Mouse (Mus musculus) layer of hippocampus, adult 9-10 months (tissue): Measurements from ENCODE around the gene Mfsd4b3.
"Not testable (repeated sequence)": the region's sequence is repeated elsewhere in the genome, so short reads cannot be mapped to it uniquely, and the experiment has no call there.

Experiments
- DNase-seq: peaks from one replicate; pipeline ENCODE4 v3.0.0; 2022; ENCODE audit warnings: low spot score

Mfsd4b3 gene

DNA sequence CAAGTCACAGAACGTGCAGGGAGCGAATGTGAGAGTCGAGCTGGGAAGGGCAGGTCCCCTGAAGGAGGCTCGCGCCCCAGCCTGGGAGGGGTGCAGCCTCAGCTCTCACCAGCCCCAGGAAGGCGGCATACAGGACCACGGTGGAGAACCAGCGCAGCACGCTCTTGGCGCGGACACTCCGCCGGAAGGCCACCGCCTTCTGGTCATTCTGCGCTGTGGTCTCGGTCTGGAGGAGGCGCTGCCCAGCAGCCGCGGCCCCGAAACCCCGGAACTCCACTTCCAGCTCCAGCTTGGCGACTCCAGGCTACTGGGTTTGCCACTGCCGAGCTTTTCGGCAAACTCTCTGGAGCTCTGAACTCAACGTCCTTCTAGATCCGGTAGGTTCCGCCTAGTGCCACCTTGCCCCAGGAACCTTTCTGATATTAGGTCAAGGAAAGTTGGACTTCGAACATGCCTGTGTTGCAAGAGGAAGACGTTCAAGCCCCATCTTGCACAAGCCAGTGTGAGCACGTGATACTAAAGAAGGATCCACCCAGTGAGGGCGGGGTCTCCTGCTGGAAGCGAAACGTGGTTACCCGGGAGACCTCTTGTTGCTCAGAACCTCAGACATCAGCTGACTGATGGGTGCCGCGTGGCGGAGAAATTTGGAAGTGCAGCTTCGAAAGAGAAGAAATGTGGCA lies at the start of gene Mfsd4b3:
TSS of gene Mfsd4b3 (minus strand) at position 393 of the 680 bp plus-strand sequence.
- peak; percentile 93 for DNase-seq

DNA sequence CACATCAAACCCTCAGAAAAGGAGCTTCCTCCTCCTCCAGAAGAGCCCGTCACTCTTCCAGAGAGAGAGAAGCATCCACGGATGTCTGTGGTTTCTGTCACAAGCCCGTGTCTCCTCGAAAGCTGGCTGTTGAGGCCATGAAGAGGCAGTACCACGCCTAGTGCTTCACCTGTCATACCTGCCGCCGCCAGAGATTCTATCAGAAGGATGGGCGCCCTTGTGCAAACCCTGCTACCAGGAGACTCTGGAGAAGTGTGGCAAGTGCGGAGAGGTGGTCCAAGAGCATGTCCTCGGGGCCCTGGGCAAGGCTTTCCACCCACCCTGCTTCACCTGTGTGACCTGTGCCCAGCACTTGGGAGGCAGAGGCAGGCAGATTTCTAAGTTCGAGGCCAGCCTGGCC lies 49.6 kb upstream of the Mfsd4b3 start:
- no peak for DNase-seq

DNA sequence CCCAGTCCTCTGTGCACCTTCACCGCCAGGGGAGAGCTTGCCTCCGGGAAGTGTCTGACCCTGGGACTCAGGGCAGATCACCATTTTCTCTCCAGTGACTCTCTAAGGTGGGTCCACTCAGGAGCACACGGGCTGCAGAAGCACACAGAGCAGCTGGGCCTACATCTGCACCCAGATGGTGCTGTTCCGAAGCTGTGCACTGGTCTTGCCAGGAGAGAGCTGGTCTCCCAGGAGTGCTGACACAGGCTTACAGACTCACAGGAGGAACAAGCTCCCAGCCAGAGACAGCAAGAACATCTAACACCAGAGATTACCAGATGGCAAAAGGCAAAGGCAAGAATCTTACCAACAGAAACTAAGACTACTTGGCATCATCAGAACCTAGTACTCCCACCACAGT lies 48.9 kb upstream of the Mfsd4b3 start:
- DNase-seq: not testable (repeated sequence)

DNA sequence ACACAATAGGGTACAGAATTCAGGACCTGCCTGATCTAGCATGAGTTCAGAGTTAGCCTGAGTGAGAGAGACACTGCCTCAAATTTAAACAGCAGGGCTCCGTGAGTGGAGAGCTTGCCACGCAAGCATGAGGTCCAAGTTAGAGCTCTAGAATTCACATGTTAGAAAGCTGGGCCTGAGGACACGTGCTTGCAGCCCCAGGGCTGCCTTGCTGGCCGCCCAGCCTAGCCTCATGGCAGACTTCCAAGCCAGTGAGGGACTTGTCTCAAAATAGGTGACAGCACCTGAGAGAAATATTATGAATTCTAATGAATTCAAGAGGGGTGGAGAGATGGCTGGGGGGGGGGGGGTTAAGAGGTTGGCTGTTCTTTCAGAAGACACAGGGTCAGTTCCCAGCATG lies 48.0 kb upstream of the Mfsd4b3 start:
- DNase-seq: no peak

DNA sequence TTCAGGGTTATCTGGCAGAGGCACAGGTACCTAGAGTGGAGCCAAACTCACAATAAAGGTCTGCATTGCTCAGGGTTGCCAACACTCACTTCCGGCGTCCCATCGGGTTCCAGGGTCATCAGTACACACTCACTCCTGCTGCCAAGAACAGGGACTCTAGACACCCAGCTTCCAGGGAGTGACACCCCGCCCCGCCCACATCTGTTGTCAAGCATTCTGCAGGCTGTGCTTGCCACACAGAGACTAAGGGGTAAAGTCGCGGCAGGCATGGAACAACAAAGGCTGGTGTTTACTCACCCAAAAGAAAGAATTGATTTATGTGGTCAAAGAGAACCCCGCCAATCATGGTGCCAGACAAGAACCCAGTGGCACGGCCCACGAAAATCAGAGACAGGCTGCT lies 47.0 kb upstream of the Mfsd4b3 start:
- DNase-seq: no peak

DNA sequence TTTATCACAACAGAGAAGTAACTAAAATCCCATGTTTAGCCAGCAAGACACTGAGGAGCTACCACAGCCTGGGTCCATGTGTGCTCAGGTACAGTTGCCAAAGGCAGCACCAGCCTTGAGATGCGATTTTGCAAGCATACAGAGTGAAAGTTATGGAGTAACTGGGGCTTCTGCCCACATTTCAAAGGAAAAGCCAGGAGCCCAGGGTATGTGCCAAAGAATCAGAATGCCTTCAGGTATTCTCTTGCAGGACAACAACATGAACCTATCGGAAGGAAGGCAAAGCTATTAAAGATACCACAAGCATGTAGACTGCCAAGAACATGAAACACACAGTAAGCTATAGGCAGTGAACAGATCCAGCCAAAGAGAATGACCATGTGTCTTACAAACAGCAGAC lies 40.8 kb upstream of the Mfsd4b3 start:
- no peak for DNase-seq

DNA sequence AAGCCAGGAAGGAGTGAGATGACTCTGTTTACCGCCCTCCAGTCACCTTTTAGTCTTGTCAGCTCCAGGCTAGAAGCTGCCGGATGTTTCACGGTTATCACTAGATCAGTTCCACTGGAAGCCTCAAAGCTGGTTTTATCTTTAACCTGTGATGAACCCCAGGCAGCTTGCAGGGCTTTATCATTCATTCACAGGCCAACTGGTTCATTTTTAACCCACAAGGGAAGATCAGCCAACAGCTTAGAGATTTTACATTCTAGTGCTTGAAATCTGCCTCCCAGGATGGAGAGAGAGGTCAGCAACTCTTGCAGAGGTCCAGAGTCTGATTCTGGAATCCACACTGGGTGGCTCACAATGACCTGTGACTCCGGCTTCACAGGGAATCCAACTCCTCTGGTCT lies 31.2 kb upstream of the Mfsd4b3 start:
- no peak for DNase-seq

DNA sequence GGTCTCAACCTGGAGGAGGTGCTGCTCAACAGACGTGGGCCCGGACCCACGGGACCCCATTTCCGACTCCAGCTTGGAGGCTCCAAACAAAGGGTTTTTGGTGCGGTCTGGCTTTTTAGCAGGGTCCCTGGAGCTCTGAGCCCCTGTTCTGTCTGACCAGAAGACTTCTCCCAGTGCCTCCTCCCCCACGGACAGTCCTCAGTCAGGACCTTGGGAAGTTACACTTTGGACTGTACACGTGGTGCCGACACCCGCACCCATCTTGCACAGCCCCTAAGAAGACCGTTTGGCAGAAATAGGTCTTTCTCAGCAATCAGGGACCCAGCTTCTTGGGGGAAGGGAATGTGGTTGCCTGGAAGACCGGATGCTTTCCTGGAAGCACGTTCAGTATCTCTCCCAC lies 26.5 kb upstream of the Mfsd4b3 start, which contains the start of gene Mfsd4b5:
TSS of gene Mfsd4b5 (minus strand) at position 181 of the 400 bp plus-strand sequence.
- DNase-seq: no peak

DNA sequence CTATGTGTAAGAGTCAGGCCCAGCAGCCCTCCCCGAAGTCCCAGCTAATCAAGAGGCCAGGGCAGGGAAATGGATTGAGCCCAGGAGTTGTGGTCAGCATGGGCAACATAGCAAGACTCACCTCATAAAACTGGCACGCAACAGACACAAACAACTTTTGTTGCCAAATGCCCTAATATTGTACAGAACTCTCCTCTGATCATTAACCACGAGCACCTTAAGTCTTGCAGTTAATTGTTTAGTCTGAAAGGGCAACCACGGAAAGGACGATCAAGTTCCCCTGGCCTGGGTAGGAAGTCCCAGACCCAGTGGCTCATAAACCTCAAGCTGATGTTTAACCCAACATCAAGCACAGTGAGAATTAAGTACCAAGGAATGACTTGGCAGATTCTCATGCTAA lies 22.7 kb upstream of the Mfsd4b3 start:
- no peak for DNase-seq

DNA sequence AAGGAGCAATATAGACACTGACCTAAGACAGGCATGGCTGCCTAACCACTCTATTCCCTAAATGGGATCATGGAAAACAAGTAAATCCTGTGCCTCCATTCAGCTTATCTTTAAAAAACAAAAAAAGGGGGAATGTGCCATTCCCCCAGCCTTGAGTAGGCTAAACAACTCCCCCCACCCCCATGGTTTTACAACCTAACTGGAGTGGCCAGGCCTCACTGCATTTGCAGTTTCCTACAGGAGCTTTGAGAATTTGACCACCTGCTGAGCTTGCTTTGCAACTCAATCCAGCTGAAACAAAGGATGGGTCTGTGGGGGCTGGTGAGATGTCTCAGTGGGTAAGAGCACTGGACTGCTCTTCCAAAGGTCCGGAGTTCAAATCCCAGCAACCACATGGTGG lies 18.3 kb upstream of the Mfsd4b3 start:
- no peak for DNase-seq

DNA sequence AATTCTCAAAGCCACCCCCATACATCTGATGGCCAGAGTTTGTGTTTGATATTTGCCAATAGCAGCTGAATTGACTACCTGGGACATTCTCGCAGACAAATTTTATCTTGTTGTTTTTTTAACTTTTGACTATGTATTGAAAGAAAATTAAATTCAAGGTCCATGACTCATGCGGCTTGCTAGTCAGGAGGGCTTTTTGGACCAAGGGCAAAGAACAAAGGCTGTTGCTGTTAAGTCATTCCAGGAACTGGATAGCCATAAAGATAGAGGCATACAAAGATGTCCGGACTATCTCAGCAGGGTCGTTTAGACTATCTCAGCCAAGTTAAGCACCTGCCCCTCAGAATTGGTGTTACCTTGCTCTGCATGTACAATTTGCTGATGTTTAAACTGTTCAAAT lies 17.4 kb upstream of the Mfsd4b3 start:
- no peak for DNase-seq

DNA sequence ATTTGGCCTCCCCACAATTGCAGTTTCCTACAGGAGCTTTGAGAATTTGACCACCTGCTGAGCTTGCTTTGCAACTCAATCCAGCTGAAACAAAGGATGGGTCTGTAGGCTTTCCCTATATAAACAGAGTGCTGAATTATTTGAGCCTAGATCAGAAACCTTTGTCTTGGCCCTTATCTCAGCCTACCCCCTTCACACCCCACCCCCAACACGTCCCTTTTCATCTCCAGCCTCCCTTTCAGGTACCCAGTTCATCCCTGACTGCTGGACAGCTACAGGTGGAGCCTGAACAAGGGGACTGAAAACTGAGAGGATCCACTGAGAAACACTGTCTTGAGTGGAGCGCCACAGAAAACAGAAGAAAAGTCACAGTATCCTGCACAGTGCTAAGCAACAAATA lies 15.8 kb upstream of the Mfsd4b3 start:
- DNase-seq: no peak

DNA sequence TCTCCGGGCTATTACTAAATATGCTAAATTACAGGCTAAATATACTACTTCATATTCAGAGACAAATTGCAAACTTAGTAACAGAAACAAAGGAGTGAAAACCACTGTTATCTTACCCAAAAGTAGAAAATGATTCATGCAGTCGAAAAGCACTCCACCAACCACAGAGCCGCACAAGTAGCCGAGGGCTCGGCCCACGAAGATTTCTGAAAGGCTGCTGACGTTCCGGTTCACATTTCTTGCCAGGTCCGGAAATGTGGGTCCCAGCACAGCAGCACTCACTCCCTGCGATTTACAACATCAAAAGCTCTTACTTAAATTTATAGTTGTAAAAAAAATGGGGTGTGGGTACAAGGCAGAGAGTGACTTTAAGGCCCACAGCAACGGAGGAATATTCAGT lies 15.0 kb upstream of the Mfsd4b3 start:
- no peak for DNase-seq

DNA sequence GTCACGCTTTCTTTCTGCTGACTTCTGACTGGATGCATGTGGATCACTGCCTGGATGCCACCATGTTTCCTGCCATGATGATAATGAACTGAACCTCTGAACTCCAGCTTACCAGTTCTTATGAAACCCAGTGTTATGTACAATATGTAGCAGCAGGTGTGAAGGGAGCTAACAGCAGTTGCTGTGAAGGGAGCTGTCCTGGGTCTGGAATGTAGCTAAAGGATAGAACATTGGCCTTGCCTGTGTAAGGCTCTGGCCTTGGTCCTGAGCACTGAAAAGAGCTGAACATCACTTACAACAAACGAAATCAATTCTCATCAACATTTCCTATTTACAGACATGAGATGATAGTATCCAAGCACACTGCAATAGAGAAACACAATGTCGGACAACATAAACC lies 7.6 kb upstream of the Mfsd4b3 start:
- no peak for DNase-seq

DNA sequence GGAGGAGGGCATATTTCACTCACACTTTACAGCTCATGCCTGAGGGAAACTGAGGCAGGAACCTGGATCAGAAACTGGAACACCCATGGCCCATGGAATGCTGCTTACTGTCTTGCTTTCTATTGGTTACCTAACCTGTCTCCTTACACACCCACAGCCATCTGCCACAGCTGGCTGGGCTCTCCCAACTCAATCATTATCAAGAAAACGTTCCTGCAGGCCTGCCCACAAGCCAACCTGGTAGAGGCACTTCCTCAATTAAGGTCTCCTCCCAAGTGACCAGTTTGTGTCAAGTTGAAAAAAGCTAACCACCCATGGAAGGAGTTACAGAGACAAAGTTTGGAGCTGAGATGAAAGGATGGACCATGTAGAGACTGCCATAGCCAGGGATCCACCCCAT lies 2.0 kb upstream of the Mfsd4b3 start:
- no peak for DNase-seq

DNA sequence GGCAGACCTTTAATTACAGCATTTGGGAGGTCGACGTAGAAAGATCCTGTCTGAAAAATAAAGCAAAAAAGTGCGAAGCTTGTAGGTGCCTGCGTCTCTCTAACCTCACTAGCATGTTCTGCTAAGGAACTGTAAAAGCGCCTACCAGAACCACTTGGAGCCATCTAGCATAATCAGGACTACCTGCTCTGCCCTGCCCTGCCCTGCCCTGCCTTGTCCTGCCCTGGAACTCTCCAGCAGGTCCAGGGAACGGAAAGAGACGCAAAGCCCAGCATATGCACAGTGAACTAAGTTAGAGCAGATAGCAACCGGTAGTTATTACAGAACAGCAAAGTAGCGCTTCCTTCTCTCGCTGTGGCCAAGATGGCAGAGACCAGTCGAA lies 479 bp upstream of the Mfsd4b3 start:
- DNase-seq: no peak

DNA sequence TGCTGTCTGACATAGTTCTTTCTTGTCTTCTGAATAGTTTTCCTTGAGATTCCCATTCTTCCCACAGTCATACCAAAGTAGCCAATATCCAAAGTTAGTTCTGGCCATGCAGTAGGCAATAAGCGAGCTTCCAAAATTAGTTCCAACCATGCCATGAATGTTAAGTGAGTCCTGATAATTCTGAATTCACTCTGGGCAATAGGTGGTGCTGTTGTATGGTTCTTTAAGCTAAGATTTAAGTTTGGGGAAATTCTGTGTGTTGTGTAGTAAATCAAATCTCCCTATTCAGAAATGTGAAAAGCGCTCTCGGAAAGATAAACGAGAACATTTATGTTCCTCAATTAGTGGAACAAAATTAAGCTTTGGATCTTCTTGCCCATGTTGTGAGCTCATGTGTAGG lies 1.7 kb downstream of the Mfsd4b3 start:
- peak; percentile 2 for DNase-seq

DNA sequence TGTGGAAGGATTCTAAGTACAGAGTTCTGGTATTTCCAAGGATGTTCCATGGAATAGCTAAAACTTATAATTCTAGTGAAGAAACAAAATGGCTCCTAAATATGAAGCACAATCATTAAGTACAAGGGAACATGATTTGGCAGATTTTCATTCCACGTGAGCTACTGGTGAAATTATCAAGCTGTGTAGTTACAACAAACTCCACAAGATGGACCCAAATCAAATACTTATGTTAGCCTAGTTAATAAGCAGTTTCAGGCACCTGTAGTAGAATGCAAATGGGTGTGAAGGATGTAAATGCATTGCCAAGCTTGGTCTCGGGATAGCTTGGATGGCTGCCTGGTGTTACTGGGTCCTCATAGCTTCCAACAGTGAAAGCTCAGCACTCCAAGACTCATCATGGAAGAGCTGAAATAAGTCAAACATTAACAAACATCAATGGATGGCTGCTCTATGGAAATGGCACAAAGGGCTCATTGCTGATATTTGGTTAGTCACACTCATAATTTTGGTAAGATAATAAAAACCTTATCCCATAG lies 3.5 kb downstream of the Mfsd4b3 start:
- DNase-seq: no peak

DNA sequence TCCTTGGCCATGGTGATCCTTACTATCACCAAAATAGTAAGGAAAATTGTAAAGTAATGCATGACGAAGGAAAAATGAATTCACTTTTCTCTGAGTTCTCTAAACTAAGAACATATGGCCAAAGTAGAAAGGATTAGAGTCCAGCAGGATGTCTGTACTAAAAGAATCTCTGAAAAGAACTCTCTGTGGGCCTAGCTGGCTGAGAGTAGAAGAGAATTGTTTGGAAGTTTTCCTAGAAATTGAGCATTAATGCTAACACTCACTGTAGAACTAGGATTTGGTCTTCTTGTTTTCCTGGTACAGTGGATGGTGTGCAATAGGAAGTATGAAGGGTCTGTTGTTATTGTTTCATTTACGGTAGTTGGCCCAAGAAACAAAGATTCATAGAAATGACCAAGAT lies 4.8 kb downstream of the Mfsd4b3 start:
- DNase-seq: no peak

DNA sequence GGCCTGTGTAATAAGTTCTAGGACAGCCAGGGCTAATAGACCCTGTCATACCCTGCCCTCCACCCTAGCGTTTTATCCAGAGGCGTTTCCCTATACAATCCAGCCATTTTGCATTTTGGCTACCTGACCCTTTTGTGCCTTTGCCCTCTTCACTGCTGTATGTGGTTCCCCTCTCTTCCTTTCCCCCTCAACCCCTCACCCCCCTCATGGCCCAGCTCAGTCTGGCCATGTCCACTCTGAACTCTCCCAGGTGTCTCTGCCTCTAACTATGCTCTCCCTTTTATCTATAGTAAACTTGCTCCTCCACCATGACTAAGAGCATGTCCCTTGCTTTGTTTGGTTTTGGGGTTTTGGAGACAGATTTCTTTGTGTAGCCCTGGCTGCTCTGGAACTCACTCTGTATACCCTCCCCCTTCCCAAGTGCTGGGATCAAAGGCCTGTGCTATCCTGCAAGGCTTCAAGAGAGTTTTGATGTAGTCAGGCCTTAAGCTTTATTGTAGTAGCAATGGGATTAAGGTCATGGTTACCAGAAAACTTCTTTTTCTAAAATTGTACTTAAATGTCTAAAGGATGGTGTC lies 10.5 kb downstream of the Mfsd4b3 start:
- no peak for DNase-seq

DNA sequence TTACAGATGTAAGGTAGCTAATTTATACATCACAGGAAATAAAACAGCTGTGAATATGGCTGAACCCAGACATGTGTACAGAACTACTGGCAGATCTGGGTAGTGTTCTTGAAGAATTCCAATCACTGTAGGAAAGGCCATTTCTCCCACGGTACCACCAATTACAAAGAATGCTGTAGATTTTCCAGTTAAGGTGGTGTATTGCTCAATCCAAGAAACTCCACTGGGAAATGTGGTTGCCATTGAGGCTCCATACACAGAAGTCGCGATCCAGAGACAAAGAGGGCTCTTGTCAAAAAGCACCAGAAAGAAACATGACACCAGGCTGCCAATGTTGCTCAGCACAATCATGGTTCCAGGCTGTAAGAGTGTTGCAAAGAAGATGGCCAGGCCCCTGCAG lies 12.8 kb downstream of the Mfsd4b3 start:
- DNase-seq: not testable (repeated sequence)

DNA sequence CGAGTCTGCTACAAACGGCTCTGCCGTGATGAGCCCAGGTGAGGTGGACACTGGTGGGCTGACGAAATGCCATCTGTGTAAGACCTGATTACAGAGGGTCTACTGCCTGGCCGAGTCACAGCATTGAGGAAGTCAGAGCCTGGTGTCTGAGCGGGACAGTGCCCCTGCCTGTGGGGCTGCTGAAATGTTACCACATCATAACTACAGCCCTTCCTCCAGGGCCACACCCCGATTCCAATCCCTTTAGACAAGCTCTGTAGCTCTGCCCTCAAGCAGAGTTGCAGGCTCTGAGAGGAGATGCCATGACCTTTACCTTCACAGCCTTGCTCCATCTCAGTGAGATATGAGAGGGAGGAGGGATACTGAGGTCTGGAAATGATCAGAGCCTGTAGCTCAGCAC lies 23.4 kb downstream of the Mfsd4b3 start:
- DNase-seq: no peak

DNA sequence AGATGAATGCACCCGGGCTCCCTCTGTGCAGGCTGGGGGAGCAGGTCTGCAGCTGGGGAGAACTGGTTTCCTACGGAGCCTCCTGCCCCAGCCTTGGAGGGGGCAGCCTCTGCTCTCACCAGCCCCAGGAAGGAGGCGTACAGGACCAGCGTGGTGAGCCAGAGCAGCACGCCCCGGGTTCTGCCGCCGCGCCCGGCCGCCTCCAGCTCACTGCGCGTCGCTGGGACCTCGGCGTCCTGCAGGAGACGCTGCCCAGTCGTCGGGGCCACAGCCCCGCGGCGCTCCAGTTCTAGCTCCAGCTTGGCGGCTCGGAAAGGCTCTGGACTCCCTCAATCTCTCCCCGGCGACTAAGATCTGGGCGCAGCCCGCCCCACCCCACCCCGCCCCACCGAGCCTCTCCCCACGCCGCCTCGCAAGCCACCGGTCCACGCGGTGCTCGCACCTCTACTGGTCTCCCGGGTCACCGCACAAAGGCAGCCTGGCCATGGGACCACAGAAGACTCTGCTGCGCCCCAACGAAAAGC lies 33.3 kb downstream of the Mfsd4b3 start, which contains the start of gene Mfsd4b2:
TSS of gene Mfsd4b2 (minus strand) at position 308 of the 524 bp plus-strand sequence.
- no peak for DNase-seq

DNA sequence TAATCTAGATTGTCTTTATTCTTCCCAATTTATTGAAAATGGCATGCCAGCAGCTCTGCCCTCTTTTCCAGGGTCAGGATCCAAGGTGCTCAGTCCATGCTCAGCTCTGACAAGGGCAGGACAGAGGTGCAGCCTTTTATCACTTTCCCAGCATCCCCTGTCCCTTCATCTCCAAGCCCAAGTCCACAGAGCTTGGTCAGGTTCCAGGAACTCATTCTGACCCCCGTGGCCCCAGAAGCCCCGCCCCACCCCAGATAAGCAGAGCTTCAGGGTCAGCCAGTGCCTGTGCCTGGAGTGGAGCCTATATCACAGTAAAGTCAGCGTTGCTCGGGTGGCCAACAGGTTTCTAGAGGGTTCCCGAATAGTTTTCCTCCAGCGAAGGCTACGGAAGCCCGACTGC lies 35.4 kb downstream of the Mfsd4b3 start:
- not testable (repeated sequence) for DNase-seq
